Mouse (Mus musculus) CH12.LX (cell line): Measurements from ENCODE around the gene Lpar5.

Experiments used
- CTCF ChIP-seq, 2 experiments: IDR thresholded peaks in 1 of 2; conservative IDR thresholded peaks in 1 of 2; 2 replicates each; pipeline ENCODE4 v1.5.1; 2011 to 2012; ENCODE audit warnings: low read depth in 2 of 2, low read length in 2 of 2, improper control_type of control experiment in 1 of 2, inconsistent platforms in 1 of 2, mild to moderate bottlenecking in 1 of 2, moderate library complexity in 1 of 2
- GABPA ChIP-seq: IDR thresholded peaks from 2 replicates; pipeline ENCODE4 v1.6.1; 2012; ENCODE audit warnings: low read depth, low read length, improper control_type of control experiment, inconsistent platforms; ENCODE audit not compliant: insufficient replicate concordance
- HCFC1 ChIP-seq: IDR thresholded peaks from 2 replicates; pipeline ENCODE4 v1.6.1; 2012; ENCODE audit warnings: low read depth, mild to moderate bottlenecking, inconsistent platforms, low read length, improper control_type of control experiment
- JUND ChIP-seq: conservative IDR thresholded peaks from 2 replicates; pipeline ENCODE4 v1.6.1; 2011; ENCODE audit warnings: low read depth, low read length, improper control_type of control experiment
- MAX ChIP-seq: IDR thresholded peaks from 2 replicates; pipeline ENCODE4 v1.6.1; 2011; ENCODE audit warnings: low read length, improper control_type of control experiment
- NRF1 ChIP-seq: IDR thresholded peaks from 2 replicates; pipeline ENCODE4 v1.6.1; 2014; ENCODE audit warnings: low read depth, mild to moderate bottlenecking, inconsistent platforms, low read length, improper control_type of control experiment, moderate library complexity
- POLR2A ChIP-seq: IDR thresholded peaks from 2 replicates; pipeline ENCODE4 v1.6.1; 2011; ENCODE audit warnings: low read depth, mild to moderate bottlenecking, improper control_type of control experiment, low read length
- SIN3A ChIP-seq: IDR thresholded peaks from 2 replicates; pipeline ENCODE4 v1.6.1; 2012; ENCODE audit warnings: low read length, improper control_type of control experiment, inconsistent platforms
- TCF12 ChIP-seq: IDR thresholded peaks from 2 replicates; pipeline ENCODE4 v1.6.1; 2014; ENCODE audit warnings: low read depth, mild to moderate bottlenecking, inconsistent platforms, low read length, improper control_type of control experiment
- USF1 ChIP-seq: IDR thresholded peaks from 2 replicates; pipeline ENCODE4 v1.6.1; 2014; ENCODE audit warnings: low read depth, mild to moderate bottlenecking, inconsistent platforms, low read length, improper control_type of control experiment

DNA sequence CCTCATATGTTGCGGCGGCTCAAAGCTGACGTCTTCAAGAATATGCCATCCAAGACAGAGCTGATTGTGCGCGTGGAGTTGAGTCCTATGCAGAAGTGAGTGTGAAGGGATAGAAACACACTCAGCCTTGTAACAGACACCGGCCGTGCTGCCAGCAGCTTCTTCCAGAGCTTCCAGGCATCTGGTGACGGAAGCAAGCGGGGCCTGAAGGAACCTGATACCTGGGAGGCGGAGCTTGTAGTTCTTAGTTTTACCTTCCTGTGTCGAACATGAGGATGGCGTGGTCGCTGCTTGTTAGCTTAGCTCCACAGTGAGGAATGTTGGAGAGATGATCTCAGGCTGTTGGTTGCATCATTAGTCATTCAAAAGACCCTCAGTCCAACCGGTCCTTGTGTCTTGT, 41.7 kb downstream of the Lpar5 start:
- TF ChIP-seq POLR2A (no peak), USF1 (no peak), CTCF (conservative IDR thresholded peaks at IDR 0.05 in 1 of 2, IDR thresholded peaks at IDR 0.05 in 1 of 2; ENCODE audit: low read depth in 2 of 2, low read length in 2 of 2) (no peak), GABPA (no peak), JUND (no peak), NRF1 (no peak), TCF12 (no peak), SIN3A (no peak), HCFC1 (no peak), MAX (no peak)
